Mouse (Mus musculus) retina, postnatal 1 day (tissue): Measurements from ENCODE around the gene Slc5a3.
A peak's percentile ranks its signal among the peaks of the same experiment; 100 is the strongest.
"Not testable (repeated sequence)": the region's sequence is repeated elsewhere in the genome, so short reads cannot be mapped to it uniquely, and the experiment has no call there.

Experiments
- DNase-seq: peaks from one replicate; pipeline ENCODE4 v3.0.0-alpha.2; 2012

The Slc5a3 gene

GRCm38 (mm10) chr16:92064801-92065200 lies 6.7 kb downstream of the Slc5a3 start:
- no peak for DNase-seq

GRCm38 (mm10) chr16:92070338-92070737 lies 12.2 kb downstream of the Slc5a3 start:
- DNase-seq: no peak

- DNase-seq: no peak
These were observed 18.7 kb downstream of the Slc5a3 start for GRCm38 (mm10) chr16:92076797-92077196.

- DNase-seq: no peak
These were observed 25.8 kb downstream of the Slc5a3 start for GRCm38 (mm10) chr16:92083771-92084453.

GRCm38 (mm10) chr16:92089225-92089624 lies 31.1 kb downstream of the Slc5a3 start:
- no peak for DNase-seq

- DNase-seq: no peak
These were observed 33.8 kb downstream of the Slc5a3 start for GRCm38 (mm10) chr16:92091876-92092275.

- no peak for DNase-seq
These were observed 40.4 kb downstream of the Slc5a3 start for GRCm38 (mm10) chr16:92098351-92099051.

- no peak for DNase-seq
These were observed 41.5 kb downstream of the Slc5a3 start for GRCm38 (mm10) chr16:92099598-92099997.

GRCm38 (mm10) chr16:92100111-92100510 lies 42.0 kb downstream of the Slc5a3 start:
- DNase-seq: no peak

GRCm38 (mm10) chr16:92102115-92102514 lies 44.0 kb downstream of the Slc5a3 start:
- DNase-seq: no peak

- not testable (repeated sequence) for DNase-seq
These were observed 44.8 kb downstream of the Slc5a3 start for GRCm38 (mm10) chr16:92102931-92103330.

GRCm38 (mm10) chr16:92103572-92104331 lies 45.6 kb downstream of the Slc5a3 start:
- DNase-seq: peak; percentile 37

- no peak for DNase-seq
These were observed 46.1 kb downstream of the Slc5a3 start for GRCm38 (mm10) chr16:92104332-92104590.

GRCm38 (mm10) chr16:92104951-92105350 lies 46.8 kb downstream of the Slc5a3 start:
- no peak for DNase-seq

- DNase-seq: no peak
These were observed 47.5 kb downstream of the Slc5a3 start for GRCm38 (mm10) chr16:92105631-92106030.

GRCm38 (mm10) chr16:92107346-92107745 lies 49.2 kb downstream of the Slc5a3 start:
- no peak for DNase-seq

- DNase-seq: no peak
These were observed 56.7 kb downstream of the Slc5a3 start for GRCm38 (mm10) chr16:92114706-92115241.

- peak; percentile 46 for DNase-seq
These were observed 57.7 kb downstream of the Slc5a3 start for GRCm38 (mm10) chr16:92115611-92116421.

GRCm38 (mm10) chr16:92117337-92118209 lies 59.5 kb downstream of the Slc5a3 start:
- peak; percentile 71 for DNase-seq

GRCm38 (mm10) chr16:92119013-92119515 lies 60.9 kb downstream of the Slc5a3 start:
- DNase-seq: no peak

GRCm38 (mm10) chr16:92120899-92121531 lies 62.9 kb downstream of the Slc5a3 start:
- DNase-seq: peak; percentile 64
